Mouse (Mus musculus) left cerebral cortex, postnatal 25 days (tissue): Measurements from ENCODE around the gene Efs. TPM values are rescaled to one million over a fixed set of nuclear protein-coding genes. Genes with fewer than 3 reads are reported as not detected.

ENCODE experiments used
- DNase-seq, 2 experiments: peaks; one replicate each; pipeline ENCODE4 v3.0.0; 2022; ENCODE audit warnings: low spot score in 2 of 2, mixed read lengths in 1 of 2
- intact Hi-C: fragments of 180-260 bp; cut with DNase I; formaldehyde crosslinking; loops from one replicate; pipeline ENCODE4 v1.15.1; 2025
- microRNA-seq, 2 experiments: library from miRNA; unstranded; fragments of <30 nt; microRNA quantifications; one replicate each; pipeline ENCODE4 v1.2.0; 2022
- total RNA-seq, 2 experiments: library from RNA; stranded (reverse); gene quantifications; 2 replicates each; pipeline ENCODE4 v1.2.3; 2021

Efs gene
- total RNA-seq, 2 experiments from 2014 or later: 7.4 to 8.1 TPM

GRCm38 (mm10) chr14:54883154-54884021 lies 42.5 kb downstream of the Efs start, which contains the start of the genes Bcl2l2 and Gm20521:
Gene Bcl2l2, plus strand, starts transcription at chr14:54883377.
Gene Gm20521, plus strand, starts transcription at chr14:54883441.
- intact Hi-C loops: no loop called here

GRCm38 (mm10) chr14:54877048-54877715 lies 48.7 kb downstream of the Efs start, which contains the start of gene Ppp1r3e:
Gene Ppp1r3e, minus strand, starts transcription at chr14:54877550.
- intact Hi-C loops: no loop called here
- DNase-seq: peak; percentile 64 to 73

More at GRCm38 (mm10) chr14:54883154-54884021, 42.5 kb downstream of the Efs start, which contains the start of the genes Bcl2l2 and Gm20521:
- peak; percentile 74 to 80 for DNase-seq

DNA sequence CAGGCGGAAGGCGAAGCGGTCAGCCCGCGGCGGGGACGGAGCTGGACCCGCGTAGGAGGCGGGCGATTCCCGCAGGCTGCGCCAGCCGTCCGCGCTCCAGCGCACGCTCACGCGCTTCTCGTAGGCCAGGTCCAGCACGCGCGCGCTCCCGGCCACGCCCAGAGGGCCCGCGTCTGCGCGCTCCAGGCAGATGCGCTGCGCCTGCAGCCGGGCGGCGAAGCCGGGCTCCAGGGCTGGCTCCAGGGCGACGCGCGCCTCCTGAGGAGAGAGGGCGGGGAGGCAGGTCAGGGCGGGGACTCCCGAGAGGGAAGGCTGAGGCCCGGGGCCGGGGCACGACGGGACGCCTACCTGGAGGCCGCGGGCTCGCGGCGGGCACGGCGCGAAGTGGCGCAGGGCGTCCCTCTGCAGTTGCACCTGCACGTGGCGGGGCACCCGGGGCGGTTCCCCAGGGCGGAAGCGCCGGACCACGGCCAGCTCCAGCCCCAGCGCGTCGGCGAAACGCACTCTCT lies 49.3 kb downstream of the Efs start:
- DNase-seq: peak; percentile 94 to 95
- intact Hi-C loops: loop anchor here (1.0 kb wide), 1 partner anchor 12 kb away; no protein-coding TSS in a partner anchor

DNA sequence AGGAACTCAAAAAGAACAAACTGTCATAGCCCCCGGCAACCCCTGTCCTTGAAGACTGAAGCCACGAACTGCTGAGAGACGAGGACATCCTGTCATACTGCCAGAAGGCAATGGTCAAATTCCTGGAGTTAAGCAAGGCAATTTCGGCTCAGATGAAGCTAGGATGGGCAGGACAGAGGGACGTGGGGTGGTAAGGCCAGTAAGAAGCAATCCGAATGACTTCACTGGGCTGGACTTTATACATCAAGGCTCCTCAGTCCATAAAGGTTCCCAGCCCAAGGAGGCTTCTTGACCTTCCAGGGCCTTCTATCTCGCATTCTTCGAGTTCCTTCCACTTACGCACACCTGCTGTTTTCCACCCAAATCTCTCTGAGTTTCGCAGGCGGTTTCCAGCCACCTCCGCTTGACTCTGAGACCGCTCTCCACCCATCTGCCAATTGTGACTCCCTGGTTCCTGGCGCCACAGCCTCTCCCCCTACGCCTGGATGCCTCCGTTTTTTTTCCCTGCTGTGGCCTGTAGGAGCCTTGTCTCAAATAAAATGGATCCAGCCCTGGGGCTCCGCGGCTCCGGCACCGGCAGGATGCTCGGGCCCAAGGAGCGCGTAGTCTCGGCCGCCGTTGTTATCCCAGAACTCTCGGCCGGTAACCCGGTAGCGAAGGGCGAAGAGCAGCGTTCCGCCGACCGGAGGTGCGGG lies 49.9 kb downstream of the Efs start:
- DNase-seq: peak in 1 of 2 experiments; percentile 74
- intact Hi-C loops: loop anchor here (1.0 kb wide), 1 partner anchor 12 kb away; no protein-coding TSS in a partner anchor

- DNase-seq: no peak
- intact Hi-C loops: no loop called here
These were observed 51.8 kb downstream of the Efs start for GRCm38 (mm10) chr14:54874165-54874564.

DNA sequence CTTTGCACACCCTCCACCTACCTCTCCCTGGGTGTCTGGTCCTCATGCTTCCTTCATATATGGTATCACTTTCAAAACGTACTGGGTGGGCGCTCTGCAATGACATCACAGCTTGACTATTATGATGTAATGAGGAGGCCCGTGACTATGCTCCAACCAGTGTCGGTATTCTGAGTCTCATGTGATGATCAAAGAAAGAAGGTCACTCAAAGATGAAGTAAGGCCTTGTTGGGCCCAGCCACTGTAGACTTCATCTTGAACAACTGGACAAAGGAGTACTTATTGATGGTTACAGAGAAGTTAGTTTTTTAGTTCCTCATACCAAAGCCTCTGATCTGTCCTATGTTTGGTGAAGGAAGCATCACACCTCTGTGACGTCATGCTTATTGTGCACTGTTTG lies 55.1 kb downstream of the Efs start, which contains the start of gene Homez:
Homez (minus strand) TSS at position 101 of the 400 bp plus-strand sequence.
- no peak for DNase-seq
- intact Hi-C loops: no loop called here

DNA sequence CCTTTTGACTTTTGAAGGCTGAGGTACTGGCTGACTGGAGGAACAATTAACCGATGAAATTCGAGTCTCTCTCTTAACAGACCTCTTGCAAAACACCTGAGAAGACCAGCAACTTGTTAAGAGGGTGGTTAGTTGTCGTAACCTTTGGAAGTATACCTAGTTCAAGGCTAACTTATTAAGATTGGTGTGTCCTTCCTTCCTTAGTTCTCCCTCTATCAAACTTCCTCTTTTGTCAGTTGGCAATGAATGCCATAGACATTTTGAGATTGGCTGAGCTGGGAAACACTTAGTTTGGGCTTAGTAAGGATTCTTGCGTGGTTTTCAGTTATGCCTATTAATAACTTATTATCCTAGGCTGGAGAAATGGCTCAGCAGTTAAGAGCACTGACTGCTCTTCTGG lies 57.9 kb downstream of the Efs start:
- DNase-seq: no peak
- intact Hi-C loops: no loop called here

DNA sequence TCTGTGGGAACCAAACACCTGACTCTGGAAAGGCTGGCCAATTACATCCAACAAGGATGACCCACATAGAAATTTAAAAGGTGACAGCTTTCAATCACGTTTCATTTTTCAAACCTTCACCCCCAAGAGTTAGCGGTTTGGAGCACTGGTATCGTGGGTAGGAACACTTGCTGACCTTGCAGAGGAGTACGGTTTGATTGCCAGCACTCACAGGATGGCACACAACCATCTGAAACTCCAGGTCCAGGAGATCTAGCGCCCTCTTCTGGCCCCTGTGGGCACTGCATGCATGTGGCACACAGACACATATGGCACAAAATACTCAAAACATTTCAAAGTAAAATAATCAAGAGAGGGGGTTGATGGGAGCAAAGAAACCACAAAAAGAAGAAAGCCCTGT lies 59.0 kb downstream of the Efs start:
- intact Hi-C loops: no loop called here
- no peak for DNase-seq

Small RNA genes lying within 50 kb of the gene (microRNA-seq; reads per million reads assigned to microRNA genes)
- 2.7 to 4.0 reads per million in 2 experiments for gene Mir208a
- 3.4 to 5.4 reads per million in 2 experiments for gene Mir208b

Other genes with a start within 250 kb of the Efs start
- gene 1700123O20Rik, start 239.9 kb downstream of the Efs start, total RNA-seq: 10 to 100 TPM; 22.8 to 24.2 TPM
- 100 to 1,000 TPM; 180 to 192 TPM for gene Acin1, start 239.2 kb downstream of the Efs start, total RNA-seq
- gene Gm29776, start 227.3 kb downstream of the Efs start, total RNA-seq: under 1 TPM in 1 of 2 experiments, not detected in 1; 0.14 TPM
- gene Cebpe, start 214.0 kb downstream of the Efs start, total RNA-seq: not detected
- gene Slc7a8, start 144.2 kb downstream of the Efs start, total RNA-seq: 10 to 100 TPM; 53.9 to 60.2 TPM
- not detected for gene Rnf212b, start 112.0 kb downstream of the Efs start, total RNA-seq
- gene Homez, start 55.2 kb downstream of the Efs start, total RNA-seq: 10 to 100 TPM; 17.7 to 23.0 TPM
- 10 to 100 TPM; 13.5 to 16.4 TPM for gene Ppp1r3e, start 48.6 kb downstream of the Efs start, total RNA-seq
- 100 to 1,000 TPM; 135 to 136 TPM for gene Bcl2l2, start 42.7 kb downstream of the Efs start, total RNA-seq
- gene Gm20521, start 42.7 kb downstream of the Efs start, total RNA-seq: 10 to 100 TPM in 1 of 2 experiments, 1 to 10 TPM in 1; 3.2 to 16.8 TPM
- 100 to 1,000 TPM; 204 to 231 TPM for gene Pabpn1, start 33.6 kb downstream of the Efs start, total RNA-seq
- gene Slc22a17, start 13.0 kb downstream of the Efs start, total RNA-seq: 100 to 1,000 TPM; 628 to 630 TPM
- gene Il25, start 6.6 kb upstream of the Efs start, total RNA-seq: not detected
- gene Cmtm5, start 10.1 kb upstream of the Efs start, total RNA-seq: 10 to 100 TPM; 48.1 to 63.0 TPM
- gene Myh6, start 40.8 kb upstream of the Efs start, total RNA-seq: 1 to 10 TPM; 5.4 to 8.7 TPM
- gene Gm17428, start 50.8 kb upstream of the Efs start, total RNA-seq: not detected
- 10 to 100 TPM; 18.0 to 19.6 TPM for gene Myh7, start 68.5 kb upstream of the Efs start, total RNA-seq
- gene Ngdn, start 89.3 kb upstream of the Efs start, total RNA-seq: 10 to 100 TPM; 23.0 to 26.4 TPM
- gene Zfhx2, start 166.2 kb upstream of the Efs start, total RNA-seq: 10 to 100 TPM; 37.5 to 47.1 TPM
- 10 to 100 TPM; 23.8 to 25.0 TPM for gene Thtpa, start 168.7 kb upstream of the Efs start, total RNA-seq
- 10 to 100 TPM; 10.3 to 11.3 TPM for gene Ap1g2, start 180.5 kb upstream of the Efs start, total RNA-seq
- gene Jph4, start 190.8 kb upstream of the Efs start, total RNA-seq: 100 to 1,000 TPM; 317 to 338 TPM